8 mouse cellular contexts compared by ENCODE assay signal in genomic region chr15:96551569-96552380, GRCm38 (mm10).
DNase-seq lines count a peak whose midpoint lies in the region; ATAC-seq and TF ChIP-seq lines count a peak whose summit lies in the region.

No protein-coding gene starts in this region.

- no peak overlapping the region for H3K9ac ChIP-seq in forebrain, embryonic 13.5 days
- no peak overlapping the region for H3K9ac ChIP-seq in hindbrain, embryonic 12.5 days
- no peak overlapping the region for H3K9ac ChIP-seq in lung, postnatal 0 days (replicated peaks; ENCODE audit: low read depth)

- H3K27me3 ChIP-seq in forebrain, embryonic 13.5 days: no peaks in the 10 kb centered on the region
- no peaks in the 10 kb centered on the region for H3K27me3 ChIP-seq in hindbrain, embryonic 12.5 days
- H3K27me3 ChIP-seq in lung, postnatal 0 days (replicated peaks; ENCODE audit: insufficient read depth, low read length): no peaks in the 10 kb centered on the region
- no peaks in the 10 kb centered on the region for H3K27me3 ChIP-seq in small intestine, adult 2 months (ENCODE audit: control insufficient read depth, insufficient read depth, low read length)

- peak; percentile 83 for ATAC-seq in cerebellum, adult (ENCODE audit: insufficient number of reproducible peaks, low FRiP score, low TSS enrichment)
- peak; percentile 83 for ATAC-seq in forebrain, embryonic 13.5 days
- peak; percentile 54; the same call in 1 of the 2 replicates for ATAC-seq in hindbrain, embryonic 12.5 days (ENCODE audit: low FRiP score)
- ATAC-seq in lung, postnatal 0 days: peak; percentile 73

- H3K4me3 ChIP-seq in forebrain, embryonic 13.5 days: no peak overlapping the region
- H3K4me3 ChIP-seq in hindbrain, embryonic 12.5 days: no peak overlapping the region
- no peak overlapping the region for H3K4me3 ChIP-seq in lung, postnatal 0 days (ENCODE audit: low read depth, low read length)
- no peak overlapping the region for H3K4me3 ChIP-seq in small intestine, adult 2 months (ENCODE audit: low read depth, low read length)

- no peaks in the 10 kb centered on the region for H3K9me3 ChIP-seq in forebrain, embryonic 13.5 days (replicated peaks)
- H3K9me3 ChIP-seq in hindbrain, embryonic 12.5 days (replicated peaks): no peaks in the 10 kb centered on the region
- no peaks in the 10 kb centered on the region for H3K9me3 ChIP-seq in lung, postnatal 0 days (ENCODE audit: low read length)

- peaks cover 17% of the 10 kb centered on the region for H3K4me1 ChIP-seq in forebrain, embryonic 13.5 days
- peaks cover 8% of the 10 kb centered on the region; the same call in 1 of the 2 replicates for H3K4me1 ChIP-seq in hindbrain, embryonic 12.5 days
- no peaks in the 10 kb centered on the region for H3K4me1 ChIP-seq in lung, postnatal 0 days (ENCODE audit: insufficient read depth, low read depth, low read length)
- H3K4me1 ChIP-seq in small intestine, adult 2 months (ENCODE audit: control insufficient read depth, insufficient read depth, insufficient read length, low read length): peaks cover 4% of the 10 kb centered on the region; the same call in 1 of the 2 replicates

- no peak overlapping the region for H3K27ac ChIP-seq in forebrain, embryonic 13.5 days
- no peak overlapping the region for H3K27ac ChIP-seq in hindbrain, embryonic 12.5 days
- H3K27ac ChIP-seq in lung, postnatal 0 days (ENCODE audit: low read length): no peak overlapping the region
- H3K27ac ChIP-seq in small intestine, adult 2 months (ENCODE audit: insufficient read depth, low read depth, low read length): no peak overlapping the region

- no peak overlapping the region for H3K4me2 ChIP-seq in forebrain, embryonic 13.5 days
- H3K4me2 ChIP-seq in hindbrain, embryonic 12.5 days (replicated peaks): no peak overlapping the region
- no peak overlapping the region for H3K4me2 ChIP-seq in lung, postnatal 0 days (replicated peaks; ENCODE audit: low read depth, low read length)

- WGBS in forebrain, embryonic 13.5 days: 72% methylated on average over 9 of the region's 9 CpGs
- 65% methylated on average over 9 of the region's 9 CpGs for WGBS in hindbrain, embryonic 12.5 days
- WGBS in lung, postnatal 0 days: 55% methylated on average over 9 of the region's 9 CpGs
- 46% methylated on average over 9 of the region's 9 CpGs for WGBS in small intestine, adult 2 months

- no peaks in the 10 kb centered on the region for H3K36me3 ChIP-seq in forebrain, embryonic 13.5 days (ENCODE audit: poor library complexity, severe bottlenecking)
- H3K36me3 ChIP-seq in hindbrain, embryonic 12.5 days: no peaks in the 10 kb centered on the region
- no peaks in the 10 kb centered on the region for H3K36me3 ChIP-seq in lung, postnatal 0 days (ENCODE audit: insufficient read depth, low read length)
- no peaks in the 10 kb centered on the region for H3K36me3 ChIP-seq in small intestine, adult 2 months (ENCODE audit: control insufficient read depth, insufficient read depth, low read length)

- peak; percentile 65 for DNase-seq in left cerebral cortex, adult 11 months (ENCODE audit: low spot score)
- no peak for DNase-seq in left cerebral cortex, postnatal 36 days (ENCODE audit: low spot score in 2 of 2)
- peak; percentile 78 for DNase-seq in layer of hippocampus, adult 9-10 months (ENCODE audit: low spot score)
- peak; percentile 88 for DNase-seq in lung, postnatal 0 days (ENCODE audit: low spot score)

- no peak for TF ChIP-seq EP300 in lung, postnatal 0 days (IDR thresholded peaks at IDR 0.05)

- TF ChIP-seq POLR2A in small intestine, adult 2 months (IDR thresholded peaks at IDR 0.05; ENCODE audit: low read depth, low read length): no peak

- intact Hi-C loops in left cerebral cortex, postnatal 36 days (cut with DNase I): loop anchor here (5.0 kb wide), 1 partner anchor 116 kb away; no protein-coding TSS in a partner anchor

- peak; percentile 98 for TF ChIP-seq CTCF in lung, postnatal 0 days (IDR thresholded peaks at IDR 0.05)
- TF ChIP-seq CTCF in small intestine, adult 2 months (IDR thresholded peaks at IDR 0.05; ENCODE audit: extremely low read depth, insufficient read length, insufficient replicate concordance, low read depth, low read length): peak; percentile 70; the same call in 1 of the 2 replicates

Comparison
In these comparisons a context has a peak if more than half of its experiments do, and no peak if none do; other contexts are left out.
1. DNase-seq: peak in left cerebral cortex, adult 11 months (single experiment), layer of hippocampus, adult 9-10 months (single experiment) and lung, postnatal 0 days (single experiment); none in left cerebral cortex, postnatal 36 days (0 of 2).
2. Peak in every context shown above with its lines, with median percentiles within 50 percentile points of each other: ATAC-seq.